Mouse (Mus musculus) liver, embryonic 16.5 days (tissue): ENCODE data around the gene Zbtb4. TPM values are rescaled to one million over a fixed set of nuclear protein-coding genes. Genes with fewer than 3 reads are reported as not detected.

ENCODE experiments used
- ATAC-seq: fragments of 200-750 bp; cut with Nextera tagmentation; 2 replicates; pipeline ENCODE4 v1.8.0; 2017; ENCODE audit warnings: low read depth, mild to moderate bottlenecking, moderate number of reproducible peaks, moderate library complexity
- H3K27ac ChIP-seq: fragments of 300-500 bp; sonication (generic); 2 replicates; pipeline ENCODE4 v1.5.1; 2014; ENCODE audit warnings: mild to moderate bottlenecking, low read length
- H3K27me3 ChIP-seq: fragments of 300-500 bp; sonication (generic); 2 replicates; pipeline ENCODE4 v1.6.1; 2014; ENCODE audit warnings: low read depth, low read length, mixed read lengths; ENCODE audit not compliant: control insufficient read depth, insufficient read depth
- H3K36me3 ChIP-seq: fragments of 300-500 bp; sonication (generic); 2 replicates; pipeline ENCODE4 v1.6.1; 2014; ENCODE audit warnings: mild to moderate bottlenecking; ENCODE audit not compliant: control insufficient read depth, insufficient read depth
- H3K4me1 ChIP-seq: fragments of 300-500 bp; sonication (generic); 2 replicates; pipeline ENCODE4 v1.6.1; 2014; ENCODE audit warnings: low read depth, low read length, mixed read lengths; ENCODE audit not compliant: control insufficient read depth
- H3K4me2 ChIP-seq: fragments of 300-500 bp; sonication (generic); 2 replicates; pipeline ENCODE4 v1.6.1; 2014; ENCODE audit warnings: low read depth, low read length, mixed read lengths
- H3K4me3 ChIP-seq: fragments of 300-500 bp; sonication (generic); 2 replicates; pipeline ENCODE4 v1.5.1; 2014; ENCODE audit warnings: low read depth, mild to moderate bottlenecking, low read length
- H3K9ac ChIP-seq: fragments of 300-500 bp; sonication (generic); 2 replicates; pipeline ENCODE4 v1.6.1; 2014; ENCODE audit warnings: low read depth, low read length
- H3K9me3 ChIP-seq: fragments of 300-500 bp; sonication (generic); replicated peaks from 2 replicates; pipeline ENCODE4 v1.6.1; 2016; ENCODE audit warnings: low read length; ENCODE audit not compliant: control insufficient read depth
- WGBS: fragments of 180-500 bp; shearing (Covaris S2); extraction: QIAGEN DNeasy Blood & Tissue Kit; methylation state at CpG from one replicate; pipeline ENCODE4 v1.1.7; 2014; ENCODE audit not compliant: insufficient replicate concordance; 5-methylcytosine and 5-hydroxymethylcytosine counted together
- polyA plus RNA-seq: library from polyadenylated mRNA; unstranded; fragments of >200 nt; fragmentation: Nextera tagmentation; extraction: Ambion mirVana; gene quantifications from 2 replicates; pipeline ENCODE4 v1.2.1, GENCODE M21; 2015

Zbtb4 gene
- polyA plus RNA-seq, 1 experiment from 2014 or later, result 0.61 TPM

- no peak overlapping the region for H3K4me2 ChIP-seq
- ATAC-seq, result no peak; the same call in 1 of the 2 replicates
- no peaks in the 10 kb centered on the region for H3K9me3 ChIP-seq
- no peak overlapping the region for H3K27ac ChIP-seq
- H3K36me3 ChIP-seq, result no peaks in the 10 kb centered on the region
- 52% methylated on average over 5 of the region's 5 CpGs for WGBS
- no peak overlapping the region for H3K4me3 ChIP-seq
- peaks cover 5% of the 10 kb centered on the region; the same call in 1 of the 2 replicates for H3K27me3 ChIP-seq
- H3K4me1 ChIP-seq, result peaks cover 8% of the 10 kb centered on the region
- H3K9ac ChIP-seq, result no peak overlapping the region
These were observed 23.7 kb downstream of the Zbtb4 start for GRCm38 (mm10) chr11:69789431-69789830.

GRCm38 (mm10) chr11:69791420-69791819 lies 25.7 kb downstream of the Zbtb4 start:
- Histone ChIP-seq H3K27ac (no peak overlapping the region), H3K36me3 (no peaks in the 10 kb centered on the region), H3K27me3 (peaks cover 11% of the 10 kb centered on the region), H3K4me3 (no peak overlapping the region), H3K9ac (no peak overlapping the region), H3K9me3 (no peaks in the 10 kb centered on the region), H3K4me2 (no peak overlapping the region), H3K4me1 (peaks cover 11% of the 10 kb centered on the region)
- 48% methylated on average over 5 of the region's 5 CpGs for WGBS
- no peak for ATAC-seq

- Histone ChIP-seq H3K27me3 (peaks cover 30% of the 10 kb centered on the region), H3K9me3 (no peaks in the 10 kb centered on the region), H3K27ac (no peak overlapping the region), H3K4me3 (no peak overlapping the region), H3K36me3 (no peaks in the 10 kb centered on the region), H3K9ac (no peak overlapping the region), H3K4me1 (peaks cover 11% of the 10 kb centered on the region), H3K4me2 (no peak overlapping the region)
- no peak for ATAC-seq
- 48% methylated on average over 5 of the region's 5 CpGs for WGBS
These were observed 27.7 kb downstream of the Zbtb4 start for GRCm38 (mm10) chr11:69793429-69793828.

GRCm38 (mm10) chr11:69795168-69795982 lies 29.7 kb downstream of the Zbtb4 start, which contains the start of gene Chrnb1:
Chrnb1 (minus strand) TSS chr11:69795943.
- no peaks in the 10 kb centered on the region for H3K9me3 ChIP-seq
- H3K4me3 ChIP-seq, result peak within 1 kb of the TSS; percentile 63
- H3K27me3 ChIP-seq, result peaks cover 48% of the 10 kb centered on the region
- peak within 1 kb of the TSS; percentile 95 for H3K4me2 ChIP-seq
- peaks cover 12% of the 10 kb centered on the region for H3K4me1 ChIP-seq
- H3K9ac ChIP-seq, result peak within 1 kb of the TSS; percentile 48; the same call in 1 of the 2 replicates
- H3K36me3 ChIP-seq, result no peaks in the 10 kb centered on the region
- H3K27ac ChIP-seq, result no peak within 1 kb of the TSS
- WGBS, result under 1% methylated on average over 52 of the region's 52 CpGs
- peak; percentile 100 for ATAC-seq

- Histone ChIP-seq H3K4me1 (peaks cover 16% of the 10 kb centered on the region), H3K4me2 (peak overlapping the region; percentile 95), H3K36me3 (no peaks in the 10 kb centered on the region), H3K4me3 (peak overlapping the region; percentile 63), H3K27ac (no peak overlapping the region), H3K9ac (no peak overlapping the region), H3K27me3 (peaks cover 55% of the 10 kb centered on the region), H3K9me3 (no peaks in the 10 kb centered on the region)
- no peak for ATAC-seq
- 4% methylated on average over 13 of the region's 13 CpGs for WGBS
These were observed 30.3 kb downstream of the Zbtb4 start for GRCm38 (mm10) chr11:69795983-69796435.

GRCm38 (mm10) chr11:69797924-69798323 lies 32.2 kb downstream of the Zbtb4 start:
- Histone ChIP-seq H3K4me1 (peaks cover 27% of the 10 kb centered on the region), H3K27me3 (peaks cover 73% of the 10 kb centered on the region), H3K36me3 (no peaks in the 10 kb centered on the region), H3K4me2 (no peak overlapping the region), H3K9me3 (no peaks in the 10 kb centered on the region), H3K4me3 (no peak overlapping the region), H3K9ac (no peak overlapping the region), H3K27ac (no peak overlapping the region)
- ATAC-seq, result no peak
- 62% methylated on average over 7 of the region's 7 CpGs for WGBS

- Histone ChIP-seq H3K4me3 (no peak overlapping the region), H3K36me3 (no peaks in the 10 kb centered on the region), H3K27me3 (peaks cover 85% of the 10 kb centered on the region), H3K27ac (no peak overlapping the region), H3K4me2 (no peak overlapping the region), H3K9me3 (no peaks in the 10 kb centered on the region), H3K4me1 (peaks cover 41% of the 10 kb centered on the region), H3K9ac (no peak overlapping the region)
- no peak for ATAC-seq
- 28% methylated on average over 12 of the region's 12 CpGs for WGBS
These were observed 33.9 kb downstream of the Zbtb4 start for GRCm38 (mm10) chr11:69799394-69800137.

GRCm38 (mm10) chr11:69800138-69800391 lies 34.4 kb downstream of the Zbtb4 start:
- Histone ChIP-seq H3K27ac (no peak overlapping the region), H3K27me3 (peaks cover 90% of the 10 kb centered on the region), H3K36me3 (no peaks in the 10 kb centered on the region), H3K9ac (no peak overlapping the region), H3K4me3 (no peak overlapping the region), H3K4me2 (no peak overlapping the region), H3K4me1 (peaks cover 42% of the 10 kb centered on the region), H3K9me3 (no peaks in the 10 kb centered on the region)
- 2% methylated on average over 11 of the region's 11 CpGs for WGBS
- no peak for ATAC-seq
